Mouse (Mus musculus) hematopoietic stem cell, adult 5-6 weeks (primary cell): Measurements from ENCODE around the gene Dcun1d4. TPM values are rescaled to one million over a fixed set of nuclear protein-coding genes. Genes with fewer than 3 reads are reported as not detected.

Experiments used
- ATAC-seq, 2 experiments: fragments of 125-278 bp in 1 of 2; replicated peaks in 1 of 2; 2 replicates each; pipeline ENCODE4 v1.8.0; 2016 to 2017; ENCODE audit warnings: inconsistent platforms in 2 of 2, mild to moderate bottlenecking in 2 of 2, moderate number of reproducible peaks in 2 of 2, low read depth in 1 of 2, moderate TSS enrichment in 1 of 2; ENCODE audit not compliant: low FRiP score in 2 of 2, poor library complexity in 2 of 2, severe bottlenecking in 2 of 2, insufficient read depth in 1 of 2, low TSS enrichment in 1 of 2
- total RNA-seq: library from RNA; stranded (forward); fragments of 172-1452, 232-1000 nt; gene quantifications from 2 replicates; pipeline ENCODE4 v1.2.3, GENCODE M21; 2017

Gene Dcun1d4
- total RNA-seq, 1 experiment from 2014 or later = 18.2 TPM

- ATAC-seq = no peak
Observed at GRCm38 (mm10) chr5:73532222-73532621, 51.4 kb downstream of the Dcun1d4 start.

GRCm38 (mm10) chr5:73532879-73533278 is 52.1 kb downstream of the Dcun1d4 start:
- ATAC-seq = no peak

GRCm38 (mm10) chr5:73537669-73538068 is 56.9 kb downstream of the Dcun1d4 start:
- ATAC-seq = no peak

- ATAC-seq = no peak
Observed at GRCm38 (mm10) chr5:73538586-73539298, 57.9 kb downstream of the Dcun1d4 start.

GRCm38 (mm10) chr5:73539848-73540510 is 59.2 kb downstream of the Dcun1d4 start:
- peak; percentile 72 for ATAC-seq

GRCm38 (mm10) chr5:73540511-73540871 is 59.7 kb downstream of the Dcun1d4 start:
- ATAC-seq = no peak; a peak in 1 of 4 replicates

GRCm38 (mm10) chr5:73544111-73544753 is 63.4 kb downstream of the Dcun1d4 start:
- no peak for ATAC-seq

- no peak for ATAC-seq
Observed at GRCm38 (mm10) chr5:73545641-73546040, 64.8 kb downstream of the Dcun1d4 start.

- ATAC-seq = no peak
Observed at GRCm38 (mm10) chr5:73547252-73547651, 66.5 kb downstream of the Dcun1d4 start.

GRCm38 (mm10) chr5:73548237-73548636 is 67.4 kb downstream of the Dcun1d4 start:
- ATAC-seq = 0 out of 4 replicates have a peak, but pooled peaks of 1 of the 2 experiments have one; percentile 7

- ATAC-seq = no peak
Observed at GRCm38 (mm10) chr5:73548838-73549237, 68.0 kb downstream of the Dcun1d4 start.

GRCm38 (mm10) chr5:73551836-73552235 is 71.0 kb downstream of the Dcun1d4 start:
- no peak for ATAC-seq

GRCm38 (mm10) chr5:73553903-73554302 is 73.1 kb downstream of the Dcun1d4 start:
- no peak for ATAC-seq

- no peak for ATAC-seq
Observed at GRCm38 (mm10) chr5:73555096-73555852, 74.5 kb downstream of the Dcun1d4 start.

GRCm38 (mm10) chr5:73556733-73557425 is 76.1 kb downstream of the Dcun1d4 start:
- no peak for ATAC-seq

- ATAC-seq = no peak
Observed at GRCm38 (mm10) chr5:73558756-73559155, 78.0 kb downstream of the Dcun1d4 start.

- no peak for ATAC-seq
Observed at GRCm38 (mm10) chr5:73564038-73564437, 83.2 kb downstream of the Dcun1d4 start.
